Mouse (Mus musculus): ENCODE results near the gene Rbm20.

GRCm38 (mm10) chr19:53679194-53679593 is 2.1 kb downstream of the Rbm20 start:
- TF ChIP-seq RCOR1 (IDR thresholded peaks at IDR 0.05; ENCODE audit: low read depth, low read length), result no peak
- TF ChIP-seq NELFE (IDR thresholded peaks at IDR 0.05; ENCODE audit: low read depth, low read length), result no peak

Data from MEL (cell line).